Mouse (Mus musculus): ENCODE data around the gene Tnip3.

GRCm38 (mm10) chr6:65661272-65661671, 136.2 kb downstream of the Tnip3 start:
- TF ChIP-seq CTCF (IDR thresholded peaks at IDR 0.05; ENCODE audit: insufficient read depth, low read depth, low read length): no peak
- TF ChIP-seq POLR2A (IDR thresholded peaks at IDR 0.05; ENCODE audit: insufficient read depth, low read depth, low read length): no peak

Data from olfactory bulb, adult 2 months (tissue).